Mouse (Mus musculus): ENCODE measurements around the gene Rerg.

The Rerg gene

GRCm38 (mm10) chr6:137162481-137162880, 7.8 kb downstream of the Rerg start:
- no peak for DNase-seq (ENCODE audit: low spot score)

- no peak for DNase-seq (ENCODE audit: low spot score)
These were observed 8.7 kb downstream of the Rerg start for GRCm38 (mm10) chr6:137161491-137162088.

DNA sequence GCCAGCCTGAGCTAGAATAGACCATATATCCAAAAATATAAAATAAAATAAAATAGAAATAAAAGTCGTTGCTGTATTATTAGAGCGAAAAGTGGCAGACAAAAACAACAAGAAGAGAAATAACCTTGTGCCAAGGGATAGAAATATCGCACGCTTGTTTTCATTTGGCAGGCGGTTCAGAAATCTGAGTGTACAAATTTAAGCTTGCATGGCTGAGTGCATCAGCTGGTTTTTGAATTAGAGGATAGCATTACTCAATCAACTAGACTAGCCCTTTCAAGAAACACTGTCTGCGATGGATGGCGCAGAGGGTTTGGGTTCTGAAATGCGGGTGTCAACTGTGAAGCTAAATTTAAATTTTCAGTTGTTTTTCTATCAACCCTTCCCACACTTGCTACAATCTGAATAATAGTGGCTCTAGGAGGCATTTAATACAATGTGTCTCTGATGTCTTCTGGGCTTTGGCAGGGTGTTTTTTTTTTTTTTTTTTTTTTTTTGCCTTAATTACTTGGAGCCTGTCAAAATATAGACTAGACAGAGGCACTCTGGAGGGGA, 10.8 kb downstream of the Rerg start:
- no peak for DNase-seq (ENCODE audit: low spot score)

- DNase-seq (ENCODE audit: low spot score): no peak
These were observed 13.7 kb downstream of the Rerg start for GRCm38 (mm10) chr6:137156437-137157219.

GRCm38 (mm10) chr6:137155196-137156137, 14.8 kb downstream of the Rerg start:
- no peak for DNase-seq (ENCODE audit: low spot score)

DNA sequence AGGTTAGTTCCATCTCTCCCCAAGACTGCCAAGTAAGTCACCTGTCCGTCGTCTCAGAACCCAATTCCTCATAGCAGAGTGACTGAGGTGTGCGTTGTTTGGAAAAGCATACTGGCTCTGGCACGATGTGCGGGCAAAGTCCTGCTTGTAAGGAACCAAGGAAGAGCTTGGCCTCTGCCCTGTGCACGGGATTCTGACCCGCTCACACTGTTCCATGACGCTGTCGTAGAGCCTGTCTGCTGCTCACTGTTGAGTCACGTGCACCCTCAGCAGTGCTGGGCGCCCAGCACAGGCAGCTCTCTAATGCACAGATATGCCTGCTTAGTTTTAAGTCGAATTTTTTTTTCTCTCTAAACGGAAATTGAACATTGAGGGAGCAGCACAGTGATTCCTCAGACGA, 17.3 kb downstream of the Rerg start:
- DNase-seq (ENCODE audit: low spot score): no peak

DNA sequence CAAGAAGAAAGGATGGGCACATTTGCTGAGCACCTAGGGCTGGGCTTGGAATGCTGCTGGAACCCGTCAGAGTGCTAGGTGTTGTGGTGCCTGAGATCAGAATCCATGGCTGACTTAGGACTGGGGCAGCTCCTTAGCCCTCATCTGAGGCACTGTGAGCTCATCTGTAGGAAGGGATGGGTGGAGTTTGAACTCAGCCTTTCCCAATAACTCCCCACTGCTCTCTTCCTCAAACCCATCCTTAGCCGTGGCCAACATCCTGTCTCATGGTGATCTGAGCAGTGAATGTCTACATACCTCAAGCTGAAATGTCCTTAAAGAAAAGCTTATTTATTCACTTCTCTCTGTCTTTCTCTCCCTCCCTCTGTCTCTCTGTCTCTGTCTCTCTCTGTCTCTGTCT, 19.3 kb downstream of the Rerg start:
- DNase-seq (ENCODE audit: low spot score): no peak

DNA sequence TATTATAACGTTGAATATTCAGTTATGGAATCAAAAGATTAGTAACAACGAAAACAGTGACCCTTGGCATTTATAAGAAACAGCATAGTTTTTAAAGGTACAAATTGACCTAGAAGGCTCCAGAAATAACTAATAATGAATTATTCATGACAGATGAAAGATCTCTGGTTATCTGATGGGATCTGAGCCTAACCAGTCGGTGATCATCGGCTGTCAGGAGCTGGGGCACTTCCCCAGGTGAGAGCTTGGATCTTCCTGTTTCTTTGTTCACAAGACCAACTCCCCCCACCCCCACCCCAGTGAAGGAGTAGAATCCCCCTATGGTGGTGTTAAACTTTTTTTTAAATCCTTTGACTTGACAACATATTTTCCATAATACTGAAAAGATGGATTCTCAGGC, 20.5 kb downstream of the Rerg start:
- DNase-seq (ENCODE audit: low spot score): no peak

GRCm38 (mm10) chr6:137146910-137147309, 23.4 kb downstream of the Rerg start:
- DNase-seq (ENCODE audit: low spot score): no peak

GRCm38 (mm10) chr6:137145611-137146010, 24.7 kb downstream of the Rerg start:
- DNase-seq (ENCODE audit: low spot score): no peak

DNA sequence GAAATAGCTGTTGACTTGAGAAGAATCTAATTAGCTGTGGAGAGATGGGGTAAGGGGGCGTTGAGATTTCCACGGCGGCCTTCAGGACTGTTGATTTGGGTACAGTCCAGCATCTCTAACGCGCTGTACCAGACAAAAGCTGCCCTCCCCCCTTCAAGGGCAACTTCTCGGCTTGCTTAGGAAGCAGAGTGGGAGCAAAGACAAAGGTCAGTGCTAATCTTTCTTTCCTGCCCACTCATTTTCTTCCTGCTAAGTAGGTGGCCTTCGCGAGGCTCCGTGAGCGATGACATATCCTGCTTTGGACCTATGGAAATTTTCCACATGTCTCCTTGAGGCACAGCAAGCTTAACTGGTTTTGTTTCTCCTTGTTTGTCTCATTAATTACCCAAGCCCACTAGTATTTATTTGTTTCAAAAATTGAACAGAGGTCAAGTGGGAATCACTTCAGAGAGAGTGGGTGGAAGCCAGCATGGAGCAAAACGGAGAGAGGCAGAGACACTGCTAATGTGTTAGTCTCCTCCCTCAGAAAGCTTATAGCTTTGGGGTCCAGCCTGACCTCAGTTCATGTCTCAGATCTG, 25.2 kb downstream of the Rerg start:
- DNase-seq (ENCODE audit: low spot score): peak; percentile 41

GRCm38 (mm10) chr6:137144526-137144840, 25.8 kb downstream of the Rerg start:
- no peak for DNase-seq (ENCODE audit: low spot score)

DNA sequence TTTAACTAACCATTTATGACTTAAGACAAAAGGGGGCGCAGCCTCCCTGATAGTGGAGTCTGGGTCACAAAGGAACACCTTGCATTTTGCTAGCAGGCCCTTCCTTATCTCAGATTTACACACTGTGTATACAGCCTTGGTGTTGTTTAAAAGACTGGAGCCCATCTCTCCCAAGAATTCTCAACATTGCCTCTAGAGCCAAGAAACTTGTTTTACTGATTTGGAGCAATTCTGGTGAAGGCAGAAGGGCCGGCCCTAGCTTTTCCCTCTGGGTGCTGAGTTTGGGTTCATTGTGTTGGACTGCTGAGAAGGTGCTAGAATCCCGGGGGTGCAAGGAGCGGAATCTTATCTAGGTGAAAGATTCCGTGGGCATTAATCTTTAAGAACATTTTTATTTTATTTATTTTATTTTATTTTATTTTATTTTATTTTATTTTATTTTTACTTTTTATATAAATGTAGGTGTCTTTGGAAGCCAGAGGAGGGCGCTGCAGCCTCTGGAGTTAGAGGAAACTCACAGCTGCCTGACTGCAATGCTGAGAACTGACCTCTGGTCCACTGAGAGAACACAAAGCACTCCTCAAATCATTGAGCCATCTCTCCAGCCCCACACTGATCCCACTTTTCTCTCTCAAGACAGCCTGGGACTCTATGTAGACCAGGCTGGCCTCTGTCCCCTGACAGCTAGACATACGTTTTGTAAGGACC, 26.3 kb downstream of the Rerg start:
- no peak for DNase-seq (ENCODE audit: low spot score)

DNA sequence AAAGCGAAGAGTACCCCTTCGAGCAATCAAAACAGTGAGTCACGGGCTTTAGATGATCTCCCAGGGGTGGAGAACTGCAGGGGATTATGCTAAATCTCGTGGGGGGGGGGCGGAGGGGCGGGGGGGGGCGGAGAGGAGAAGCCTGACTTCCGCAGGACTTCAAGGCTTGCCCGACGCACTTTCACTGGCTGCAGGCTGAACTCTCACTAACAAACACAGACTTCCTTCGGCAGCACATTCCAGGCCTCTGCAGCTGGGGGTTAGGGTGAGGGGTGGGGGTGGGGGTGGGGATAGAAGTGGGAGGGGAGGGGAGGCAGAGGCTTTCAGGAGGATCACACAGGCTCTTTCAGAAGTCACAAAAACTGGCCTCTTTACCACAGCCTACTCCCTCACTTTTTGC, 27.5 kb downstream of the Rerg start:
- peak; percentile 71 for DNase-seq (ENCODE audit: low spot score)

DNA sequence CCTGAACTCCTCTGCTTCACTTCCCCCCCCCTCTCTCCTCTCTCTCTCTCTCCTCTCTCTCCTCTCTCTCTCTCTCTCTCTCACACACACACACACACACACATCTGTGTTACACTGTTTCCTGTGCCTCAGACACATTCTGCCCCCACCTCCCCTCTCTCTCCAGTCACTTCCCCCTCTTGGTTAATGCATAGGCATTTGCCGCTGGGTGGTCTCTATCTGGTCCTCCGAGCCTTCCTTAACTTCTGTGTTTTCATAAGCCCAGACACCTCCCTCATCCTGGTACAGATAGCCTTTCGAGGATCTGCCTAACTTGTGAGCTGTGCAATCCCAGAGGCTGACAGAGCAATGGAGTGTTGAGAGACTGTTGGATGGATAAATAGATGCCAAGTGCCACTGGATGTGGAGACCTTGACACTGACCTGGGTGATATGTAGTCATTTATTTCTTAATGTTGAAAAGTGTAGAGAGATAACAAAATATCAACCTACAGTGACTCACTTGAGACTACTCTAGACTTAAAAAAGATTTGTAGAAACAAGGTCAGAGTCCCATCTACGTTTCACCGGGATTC, 29.0 kb downstream of the Rerg start:
- peak; percentile 18 for DNase-seq (ENCODE audit: low spot score)

DNA sequence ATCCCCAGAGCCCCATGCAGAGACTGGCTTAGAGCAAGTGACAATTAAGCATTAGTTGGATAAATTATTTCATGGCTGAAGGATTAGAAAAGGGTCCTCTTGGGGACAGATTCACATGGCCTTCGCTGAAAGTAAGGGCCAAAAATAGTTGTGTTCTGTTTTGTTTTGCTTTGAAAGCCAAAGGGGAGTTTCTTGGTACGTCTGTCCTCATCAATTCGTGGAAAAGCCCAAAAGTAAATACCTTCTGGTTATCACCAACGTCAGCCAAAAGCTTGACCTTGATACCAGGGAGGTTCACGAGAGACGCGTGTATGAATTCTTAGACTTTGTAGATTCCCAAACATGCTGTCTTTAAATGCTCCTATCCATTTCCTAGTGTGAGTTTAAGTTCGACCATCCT, 31.5 kb downstream of the Rerg start:
- no peak for DNase-seq (ENCODE audit: low spot score)

DNA sequence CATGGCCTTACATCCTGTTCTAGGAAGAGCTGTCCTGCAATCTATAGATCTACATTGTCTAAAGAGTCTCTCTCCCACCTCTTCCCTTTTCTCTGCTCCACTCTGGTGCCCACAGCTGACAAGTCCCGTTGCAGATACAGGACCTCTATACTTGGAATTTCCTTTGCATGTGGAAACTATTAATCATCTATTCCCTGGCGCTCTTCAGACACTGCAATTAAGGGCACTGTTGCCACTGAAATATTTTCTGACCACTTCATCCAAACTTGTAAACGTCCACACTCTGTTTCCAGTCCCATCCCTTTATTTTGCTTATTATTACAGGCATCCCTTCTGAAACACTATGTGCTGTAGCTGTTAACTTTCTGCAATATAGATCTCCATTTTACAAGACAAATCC, 31.9 kb downstream of the Rerg start:
- DNase-seq (ENCODE audit: low spot score): no peak

GRCm38 (mm10) chr6:137136401-137136800, 33.9 kb downstream of the Rerg start:
- no peak for DNase-seq (ENCODE audit: low spot score)

DNA sequence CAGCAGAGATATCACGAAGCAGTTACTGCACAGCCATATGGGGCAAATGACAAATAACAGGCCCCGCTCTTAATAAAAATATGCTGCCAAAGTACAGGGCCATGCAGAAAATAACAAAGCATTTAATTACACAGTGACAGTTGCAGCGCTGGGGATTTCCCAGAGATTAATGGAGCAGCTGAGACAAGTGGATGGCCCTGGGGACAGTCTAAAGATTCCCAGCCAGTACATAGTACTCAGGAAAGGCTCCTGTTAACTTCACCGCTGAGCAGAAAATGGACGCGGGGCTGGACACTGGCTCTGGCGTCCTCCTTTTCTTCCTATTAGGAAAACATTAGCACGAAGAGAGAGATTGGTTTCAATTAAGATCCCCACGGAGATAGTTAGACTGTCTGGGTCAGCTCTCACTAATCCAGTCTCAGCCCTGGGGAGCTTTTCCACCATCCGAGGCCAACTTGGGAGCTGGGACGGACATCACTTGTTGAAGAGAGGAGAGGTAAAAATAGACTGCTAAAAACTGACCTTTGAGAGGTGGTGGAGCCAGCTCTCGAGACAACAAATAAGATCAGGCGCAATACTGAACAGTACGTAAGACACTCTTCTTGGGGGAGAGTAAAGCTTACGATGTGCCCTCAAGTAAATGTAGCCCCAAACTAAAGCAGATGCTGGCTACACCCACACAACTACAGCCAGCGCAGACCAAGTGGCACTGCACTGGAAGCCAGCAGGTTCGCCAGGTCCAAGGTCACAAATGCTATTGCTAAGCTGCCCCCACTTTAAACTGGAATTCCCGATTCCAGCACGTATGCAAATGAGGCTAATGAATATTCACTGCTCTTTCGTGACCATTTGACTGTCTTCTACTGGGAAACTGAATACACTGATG, 34.5 kb downstream of the Rerg start:
- peak; percentile 49 for DNase-seq (ENCODE audit: low spot score)

DNA sequence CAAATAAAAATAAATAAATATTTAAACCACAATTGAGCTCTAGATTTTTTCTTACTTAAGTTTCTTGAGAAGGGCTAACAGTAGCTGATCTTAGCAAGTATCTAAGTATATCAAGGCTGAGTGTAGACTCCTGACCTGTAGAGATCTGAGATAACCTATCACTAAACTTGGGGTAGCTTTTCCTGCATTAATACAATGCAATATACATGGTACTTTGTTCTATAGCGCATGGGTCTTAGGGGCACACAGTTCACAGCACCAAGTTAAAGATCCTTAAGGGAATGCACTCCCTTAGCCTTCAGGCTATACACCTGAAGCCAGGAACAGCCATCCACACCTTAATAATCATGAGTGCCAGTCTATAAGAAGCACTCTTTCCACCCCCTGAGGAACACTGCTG, 38.5 kb downstream of the Rerg start:
- DNase-seq (ENCODE audit: low spot score): no peak
